Mouse (Mus musculus): ENCODE measurements at regions not wholly inside any gene's neighbourhood (a gene's known extent, or its start where the extent isn't known, plus 50 kb on each side); places are given as distances from the start of the nearest gene placed in this dataset.

- Histone ChIP-seq H3K9ac (ENCODE audit: insufficient read depth, low read depth) (no peak overlapping the region), H3K79me2 (replicated peaks; ENCODE audit: control insufficient read depth, extremely low read depth, insufficient read depth, poor library complexity, severe bottlenecking) (no peaks in the 10 kb centered on the region), H3K9me3 (replicated peaks; ENCODE audit: low read length) (peaks cover 6% of the 10 kb centered on the region), H3K27ac (ENCODE audit: insufficient read depth, low read depth) (no peak overlapping the region), H3K36me3 (replicated peaks in 1 of 2; ENCODE audit: control insufficient read depth in 1 of 2, insufficient read depth in 1 of 2, low read length in 1 of 2) (no peaks in the 10 kb centered on the region), H3K4me2 (ENCODE audit: insufficient read depth, low read depth, poor library complexity, severe bottlenecking) (no peak overlapping the region), H3K27me3 (replicated peaks) (peaks cover 47% of the 10 kb centered on the region), H3K4me1 (ENCODE audit: control insufficient read depth in 1 of 2, insufficient read depth in 2 of 2) (no peaks in the 10 kb centered on the region), H3K4me3 (replicated peaks in 1 of 3; ENCODE audit: low read depth in 2 of 3, low read length in 2 of 3, poor library complexity in 1 of 3) (no peak overlapping the region)
- no peak for TF ChIP-seq ZC3H11A (IDR thresholded peaks at IDR 0.05; ENCODE audit: low read depth, low read length)
- TF ChIP-seq PAX5 (IDR thresholded peaks at IDR 0.05; ENCODE audit: low read length): no peak
- no peak for TF ChIP-seq UBTF (IDR thresholded peaks at IDR 0.05; ENCODE audit: low read depth, low read length)
- TF ChIP-seq BHLHE40 (IDR thresholded peaks at IDR 0.05; ENCODE audit: low read depth, low read length): no peak
- no peak for TF ChIP-seq E2F4 (IDR thresholded peaks at IDR 0.05; ENCODE audit: insufficient replicate concordance, low read depth, low read length)
- dilution Hi-C loops (cut with MboI; ENCODE audit: extremely low pct_ligation_motif_present, extremely low pct_unique_long_range_greater_than_20kb, low sequenced_read_pairs): no loop called here
- no peak for DNase-seq (ENCODE audit: extremely low read depth)
- in situ Hi-C loops (cut with MboI; ENCODE audit: low pct_ligation_motif_present, low pct_unique_long_range_greater_than_20kb, low sequenced_read_pairs): no loop called here
Observed at GRCm38 (mm10) chr1:73285342-73285741, 269.6 kb upstream of the Tnp1 start.

GRCm38 (mm10) chr1:73274480-73274879 is 258.8 kb upstream of the Tnp1 start:
- H3K27me3 ChIP-seq (replicated peaks): peaks cover 63% of the 10 kb centered on the region
- no peaks in the 10 kb centered on the region for H3K9me3 ChIP-seq (replicated peaks; ENCODE audit: low read length)
- in situ Hi-C loops (cut with MboI; ENCODE audit: low pct_ligation_motif_present, low pct_unique_long_range_greater_than_20kb, low sequenced_read_pairs) (loop anchor here (10.0 kb wide), 1 partner anchor 410 kb away; no protein-coding TSS in a partner anchor), dilution Hi-C loops (cut with MboI; ENCODE audit: extremely low pct_ligation_motif_present, extremely low pct_unique_long_range_greater_than_20kb, low sequenced_read_pairs) (no loop called here)
- no peak overlapping the region for H3K27ac ChIP-seq (ENCODE audit: insufficient read depth, low read depth)
- no peaks in the 10 kb centered on the region for H3K79me2 ChIP-seq (replicated peaks; ENCODE audit: control insufficient read depth, extremely low read depth, insufficient read depth, poor library complexity, severe bottlenecking)
- H3K4me3 ChIP-seq (replicated peaks in 1 of 3; ENCODE audit: low read depth in 2 of 3, low read length in 2 of 3, poor library complexity in 1 of 3): no peak overlapping the region
- no peaks in the 10 kb centered on the region for H3K36me3 ChIP-seq (replicated peaks in 1 of 2; ENCODE audit: control insufficient read depth in 1 of 2, insufficient read depth in 1 of 2, low read length in 1 of 2)
- H3K9ac ChIP-seq (ENCODE audit: insufficient read depth, low read depth): no peak overlapping the region
- peak; percentile 46 for DNase-seq (ENCODE audit: extremely low read depth)
- H3K4me1 ChIP-seq (ENCODE audit: control insufficient read depth in 1 of 2, insufficient read depth in 2 of 2): no peaks in the 10 kb centered on the region
- peak; percentile 18 to 73; a peak in 2 of 4 replicates for TF ChIP-seq CTCF (conservative IDR thresholded peaks at IDR 0.05 in 1 of 2, IDR thresholded peaks at IDR 0.05 in 1 of 2; ENCODE audit: low read depth in 2 of 2, low read length in 2 of 2)
- TF ChIP-seq MAZ (IDR thresholded peaks at IDR 0.05; ENCODE audit: low read depth, low read length): no peak
- TF ChIP-seq ZC3H11A (IDR thresholded peaks at IDR 0.05; ENCODE audit: low read depth, low read length): peak; percentile 35; the same call in 1 of the 2 replicates
- TF ChIP-seq JUN (IDR thresholded peaks at IDR 0.05; ENCODE audit: insufficient read depth, low read depth, low read length): no peak
- no peak for TF ChIP-seq KAT2A (IDR thresholded peaks at IDR 0.05; ENCODE audit: insufficient replicate concordance, low read length)
- no peak for TF ChIP-seq NELFE (IDR thresholded peaks at IDR 0.05; ENCODE audit: low read depth, low read length)
- TF ChIP-seq ELF1 (IDR thresholded peaks at IDR 0.05; ENCODE audit: low read depth, low read length): no peak
- peak; percentile 80 for TF ChIP-seq SMC3 (IDR thresholded peaks at IDR 0.05; ENCODE audit: low read depth, low read length)
- TF ChIP-seq ETS1 (conservative IDR thresholded peaks at IDR 0.05; ENCODE audit: low read depth, low read length): no peak
- no peak for TF ChIP-seq USF1 (IDR thresholded peaks at IDR 0.05; ENCODE audit: low read depth, low read length)
- no peak for TF ChIP-seq RCOR1 (conservative IDR thresholded peaks at IDR 0.05; ENCODE audit: low read depth, low read length)
- no peak for TF ChIP-seq IRF4 (IDR thresholded peaks at IDR 0.05; ENCODE audit: low read depth, low read length)
- TF ChIP-seq MEF2A (IDR thresholded peaks at IDR 0.05; ENCODE audit: borderline replicate concordance, low read depth, low read length): no peak
- no peak for TF ChIP-seq USF2 (conservative IDR thresholded peaks at IDR 0.05; ENCODE audit: low read depth, low read length)
- peak; percentile 74 for TF ChIP-seq RAD21 (IDR thresholded peaks at IDR 0.05; ENCODE audit: low read depth, low read length)
- no peak for TF ChIP-seq NRF1 (IDR thresholded peaks at IDR 0.05; ENCODE audit: low read depth, low read length)
- no peak for TF ChIP-seq UBTF (IDR thresholded peaks at IDR 0.05; ENCODE audit: low read depth, low read length)
- H3K4me2 ChIP-seq (ENCODE audit: insufficient read depth, low read depth, poor library complexity, severe bottlenecking): no peak overlapping the region
